Mouse (Mus musculus) gastrocnemius, postnatal 25 days (tissue): ENCODE measurements around the gene Marveld3. TPM values are rescaled to one million over a fixed set of nuclear protein-coding genes. Genes with fewer than 3 reads are reported as not detected.

Experiments
- DNase-seq: peaks from one replicate; pipeline ENCODE4 v3.0.0; 2022
- total RNA-seq, 2 experiments: library from RNA; stranded (reverse); gene quantifications; 1 replicate in 1 of 2; 2 replicates in 1 of 2; pipeline ENCODE4 v1.2.3; 2021

Marveld3 gene
- total RNA-seq, 2 experiments from 2014 or later, result not detected

DNA sequence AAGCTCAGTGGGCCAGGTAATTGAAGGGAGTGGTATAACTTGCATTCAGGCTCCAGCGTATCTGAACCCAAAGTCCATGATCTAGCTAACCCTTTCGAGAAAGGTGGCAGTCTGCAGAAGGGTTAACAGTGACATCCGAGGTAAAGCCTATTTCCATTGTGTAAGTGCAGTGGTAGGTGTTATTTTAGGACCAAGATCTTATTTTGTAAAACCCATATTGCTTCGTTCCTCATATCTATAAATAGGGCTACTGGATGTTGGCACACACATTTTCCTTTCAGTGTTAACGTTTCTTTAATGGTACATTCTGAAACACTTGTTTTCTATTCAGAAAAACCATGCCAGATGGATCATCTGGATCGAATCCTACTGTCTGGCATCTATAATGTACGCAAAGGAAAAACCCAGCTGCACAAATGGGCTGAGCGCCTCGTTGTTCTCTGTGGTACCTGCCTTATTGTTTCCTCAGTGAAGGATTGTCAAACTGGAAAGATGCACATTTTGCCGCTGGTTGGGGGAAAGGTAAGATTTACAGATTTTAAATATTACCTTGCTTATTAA lies 58.0 kb downstream of the Marveld3 start:
- DNase-seq, result no peak

DNA sequence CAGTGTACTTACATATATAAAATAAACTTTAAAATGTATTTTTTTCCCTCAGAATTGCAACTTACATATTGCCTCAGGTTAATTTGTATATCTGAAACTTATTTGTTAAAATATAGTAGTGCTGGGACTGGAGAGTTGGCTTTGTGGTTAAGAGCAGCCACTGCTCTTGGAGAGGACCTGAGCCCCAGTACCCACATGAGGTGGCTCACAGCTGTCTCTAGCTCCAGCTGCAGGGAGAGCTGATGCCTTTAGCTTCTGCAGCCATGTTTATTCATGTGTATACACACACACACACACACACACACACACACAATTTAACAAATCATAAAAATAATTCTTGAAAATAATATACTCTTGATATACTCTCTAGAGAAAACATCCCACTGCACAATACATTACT lies 59.6 kb downstream of the Marveld3 start:
- no peak for DNase-seq

Other genes with a start within 250 kb of the Marveld3 start
- gene Atxn1l, start 224.5 kb downstream of the Marveld3 start, total RNA-seq, result 10 to 100 TPM; 15.7 to 16.9 TPM
- 10 to 100 TPM; 30.5 to 31.9 TPM for gene Ap1g1, start 183.6 kb downstream of the Marveld3 start, total RNA-seq
- 1 to 10 TPM; 2.2 to 2.8 TPM for gene Phlpp2, start 93.7 kb downstream of the Marveld3 start, total RNA-seq
- not detected for gene Tat, start 28.2 kb upstream of the Marveld3 start, total RNA-seq
- gene Chst4, start 77.5 kb upstream of the Marveld3 start, total RNA-seq, result not detected
- 1 to 10 TPM; 5.7 to 7.2 TPM for gene Zfp612, start 117.5 kb upstream of the Marveld3 start, total RNA-seq
- gene Gm21964, start 139.0 kb upstream of the Marveld3 start, total RNA-seq, result not detected
- gene Gm17720, start 140.6 kb upstream of the Marveld3 start, total RNA-seq, result not detected
- gene Calb2, start 206.0 kb upstream of the Marveld3 start, total RNA-seq, result not detected